Mouse (Mus musculus): ENCODE results near the gene Actl11.

The Actl11 gene

DNA sequence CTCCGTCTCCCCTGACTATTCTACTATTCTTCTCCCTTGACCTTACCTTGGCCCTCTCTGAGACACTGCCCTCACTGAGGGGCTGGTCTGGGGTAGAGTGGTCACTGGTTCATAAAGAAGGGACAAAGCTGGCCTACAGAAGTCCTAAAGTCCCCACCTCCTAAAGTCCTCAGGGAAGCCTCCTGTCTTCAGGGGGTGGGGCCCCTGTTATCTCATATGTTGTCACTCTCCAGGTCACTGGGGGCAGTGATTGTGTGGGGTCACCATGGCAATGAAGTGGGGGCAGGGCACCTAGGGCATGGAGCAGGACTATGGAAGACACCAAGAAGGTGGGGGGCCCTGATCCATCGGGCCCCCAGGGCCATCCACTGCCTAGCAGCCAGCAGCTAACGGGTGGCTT is at the start of gene Actl11:
Actl11 (plus strand) TSS at position 301 of the 400 bp plus-strand sequence.
- no peak for DNase-seq

- DNase-seq, result no peak
Observed at GRCm38 (mm10) chr9:107880411-107880810, 47.9 kb upstream of the Actl11 start.

DNA sequence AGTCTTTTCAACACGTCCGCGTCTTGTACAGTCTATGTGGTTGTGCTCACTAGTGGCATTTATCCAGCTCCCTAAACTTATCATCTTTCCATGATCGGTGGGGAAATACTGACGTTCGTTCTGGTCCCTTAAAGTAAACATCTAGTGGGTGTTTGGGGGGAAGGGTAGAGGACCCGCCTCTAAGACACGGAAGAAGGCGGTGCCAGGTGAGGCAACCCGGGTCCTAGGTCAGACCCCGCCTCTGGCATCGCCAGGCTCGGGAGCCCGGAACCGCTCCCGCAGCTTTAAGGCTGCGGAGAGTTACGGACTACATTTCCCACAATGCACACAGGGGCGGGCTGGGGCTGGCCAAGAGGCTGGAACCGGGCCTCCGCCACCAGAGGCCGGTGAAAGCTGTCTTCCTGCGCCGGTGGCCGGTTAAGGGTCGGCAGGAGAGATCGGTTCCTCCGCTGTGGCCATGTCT is 40.4 kb upstream of the Actl11 start, which contains the start of gene Mon1a:
Mon1a (plus strand) TSS at position 348 of the 463 bp plus-strand sequence.
- peak; percentile 94 for DNase-seq

GRCm38 (mm10) chr9:107888267-107888850 is 39.9 kb upstream of the Actl11 start:
- DNase-seq, result no peak

DNA sequence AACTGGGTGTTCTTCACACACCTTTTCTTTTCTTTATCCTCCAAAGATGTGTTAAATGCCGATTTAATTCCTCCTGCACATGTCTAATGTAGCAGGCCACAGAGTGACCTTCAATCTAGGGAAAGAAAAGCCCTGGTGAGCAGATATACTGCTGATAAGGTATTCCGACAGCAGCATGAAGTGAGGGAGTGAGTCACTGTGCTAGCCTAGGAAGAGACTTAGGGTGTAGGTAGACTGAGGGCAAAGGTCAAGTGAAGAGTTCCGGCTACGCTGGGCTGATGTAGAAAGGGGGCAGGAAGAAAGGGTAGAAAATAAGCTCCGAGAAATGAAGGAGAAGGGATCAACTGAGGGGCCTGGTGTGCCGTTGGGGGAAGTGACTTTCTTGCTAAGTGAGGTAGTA is 38.0 kb upstream of the Actl11 start:
- no peak for DNase-seq

DNA sequence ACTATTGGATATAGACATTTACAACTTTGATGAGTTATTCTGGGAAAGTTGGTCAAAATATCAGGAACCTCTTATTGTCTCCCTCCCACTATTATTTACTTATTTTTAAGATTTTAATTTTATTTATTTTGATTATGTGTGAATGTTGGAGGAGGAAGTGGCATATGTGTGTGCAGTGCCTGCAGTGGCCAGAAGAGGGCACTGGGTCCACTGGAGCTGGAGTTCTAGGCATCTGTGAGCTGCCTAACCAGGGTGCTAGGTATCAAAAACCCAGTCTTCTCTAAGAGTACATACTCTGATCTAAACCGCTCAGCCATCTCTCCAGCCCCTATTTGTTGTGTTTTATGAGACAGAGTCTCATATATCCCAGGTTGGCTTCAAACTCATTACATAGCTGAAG is 37.2 kb upstream of the Actl11 start:
- DNase-seq, result no peak

- no peak for DNase-seq
Observed at GRCm38 (mm10) chr9:107898563-107898962, 29.7 kb upstream of the Actl11 start.

GRCm38 (mm10) chr9:107899855-107900254 is 28.4 kb upstream of the Actl11 start:
- no peak for DNase-seq

DNA sequence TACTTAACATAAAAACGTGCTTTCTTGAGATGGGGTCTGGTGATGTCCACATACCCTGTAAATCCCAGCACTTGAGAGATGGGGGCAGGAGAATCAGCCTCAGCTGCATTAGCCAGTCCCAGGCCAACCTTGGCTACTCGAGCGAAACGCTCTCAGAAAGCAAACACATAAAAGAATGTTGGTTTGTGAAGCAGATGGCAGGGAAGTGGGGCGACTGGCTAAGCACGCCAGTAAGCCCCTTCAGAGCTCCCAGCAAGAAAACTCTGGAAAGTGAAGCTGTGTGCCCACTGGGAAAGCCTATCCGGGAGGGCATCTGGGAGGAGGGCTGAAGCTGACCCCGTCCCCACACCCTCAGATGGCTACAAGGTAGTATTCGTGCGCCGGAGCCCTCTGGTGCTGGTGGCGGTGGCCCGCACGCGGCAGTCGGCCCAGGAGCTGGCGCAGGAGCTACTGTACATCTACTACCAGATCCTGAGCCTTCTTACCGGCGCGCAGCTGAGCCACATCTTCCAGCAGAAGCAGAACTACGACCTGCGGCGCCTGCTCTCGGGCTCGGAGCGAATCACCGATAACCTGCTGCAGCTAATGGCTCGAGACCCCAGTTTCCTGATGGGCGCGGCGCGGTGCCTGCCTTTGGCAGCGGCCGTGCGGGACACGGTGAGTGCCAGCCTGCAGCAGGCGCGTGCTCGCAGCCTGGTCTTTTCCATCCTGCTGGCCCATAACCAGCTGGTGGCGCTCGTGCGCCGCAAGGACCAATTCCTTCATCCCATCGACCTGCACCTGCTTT is 27.2 kb upstream of the Actl11 start:
- peak; percentile 74 for DNase-seq

- DNase-seq, result no peak
Observed at GRCm38 (mm10) chr9:107901627-107901914, 26.7 kb upstream of the Actl11 start.

DNA sequence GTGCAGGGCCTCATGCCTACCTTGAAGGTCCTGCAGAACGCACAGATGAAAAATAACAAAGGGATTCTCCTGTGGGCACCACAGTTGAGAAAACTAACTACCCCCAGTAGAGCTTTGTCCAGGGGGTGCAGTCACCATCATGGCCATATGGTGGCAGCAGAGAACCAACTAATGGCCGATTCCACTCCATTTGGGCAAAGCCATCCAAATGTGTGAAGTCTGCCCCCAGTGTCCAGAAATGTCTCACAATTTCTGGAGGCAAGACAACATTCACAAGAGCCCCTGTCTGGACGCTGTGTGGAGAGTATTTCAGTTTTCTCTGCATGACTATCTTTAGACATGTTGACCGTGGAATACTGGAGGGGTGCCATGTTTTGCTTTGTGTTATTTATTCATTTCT is 23.5 kb upstream of the Actl11 start:
- peak; percentile 71 for DNase-seq

DNA sequence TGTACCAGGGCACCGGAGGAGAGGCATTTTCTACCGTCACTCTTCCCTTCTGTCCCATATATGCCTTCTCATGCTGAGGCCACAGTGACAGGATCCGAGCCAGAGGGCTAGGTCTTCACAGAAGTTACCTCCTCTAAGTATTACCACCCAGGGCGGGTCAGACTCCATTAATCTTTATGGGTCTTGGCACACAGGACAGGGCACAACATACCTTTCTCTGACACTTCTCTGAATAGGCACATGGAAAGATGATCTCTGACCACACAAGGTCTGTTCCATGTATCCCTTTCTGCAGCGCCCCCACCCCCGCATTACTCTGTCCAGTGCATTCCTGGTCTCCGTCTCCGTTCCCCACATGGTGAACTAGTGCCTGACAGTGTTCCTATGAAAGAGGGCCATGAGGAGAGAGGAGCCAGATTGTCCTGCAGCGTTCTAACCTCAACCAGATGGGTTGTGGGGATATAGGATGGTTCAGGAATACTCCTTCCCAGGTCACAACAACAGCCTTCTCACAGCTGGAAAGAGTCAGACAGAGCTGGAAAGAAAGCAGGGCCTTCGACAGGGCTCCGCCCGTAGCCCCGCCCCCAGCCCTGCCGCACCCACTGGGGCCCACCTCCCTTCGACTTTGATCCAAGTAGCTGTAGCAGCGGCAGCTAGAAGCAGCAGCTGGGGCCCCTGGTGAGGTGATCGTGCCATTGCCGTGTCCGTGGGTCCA is 21.9 kb upstream of the Actl11 start, which contains the start of gene Mst1r:
Mst1r (plus strand) TSS at position 622 of the 715 bp plus-strand sequence.
- DNase-seq, result no peak

DNA sequence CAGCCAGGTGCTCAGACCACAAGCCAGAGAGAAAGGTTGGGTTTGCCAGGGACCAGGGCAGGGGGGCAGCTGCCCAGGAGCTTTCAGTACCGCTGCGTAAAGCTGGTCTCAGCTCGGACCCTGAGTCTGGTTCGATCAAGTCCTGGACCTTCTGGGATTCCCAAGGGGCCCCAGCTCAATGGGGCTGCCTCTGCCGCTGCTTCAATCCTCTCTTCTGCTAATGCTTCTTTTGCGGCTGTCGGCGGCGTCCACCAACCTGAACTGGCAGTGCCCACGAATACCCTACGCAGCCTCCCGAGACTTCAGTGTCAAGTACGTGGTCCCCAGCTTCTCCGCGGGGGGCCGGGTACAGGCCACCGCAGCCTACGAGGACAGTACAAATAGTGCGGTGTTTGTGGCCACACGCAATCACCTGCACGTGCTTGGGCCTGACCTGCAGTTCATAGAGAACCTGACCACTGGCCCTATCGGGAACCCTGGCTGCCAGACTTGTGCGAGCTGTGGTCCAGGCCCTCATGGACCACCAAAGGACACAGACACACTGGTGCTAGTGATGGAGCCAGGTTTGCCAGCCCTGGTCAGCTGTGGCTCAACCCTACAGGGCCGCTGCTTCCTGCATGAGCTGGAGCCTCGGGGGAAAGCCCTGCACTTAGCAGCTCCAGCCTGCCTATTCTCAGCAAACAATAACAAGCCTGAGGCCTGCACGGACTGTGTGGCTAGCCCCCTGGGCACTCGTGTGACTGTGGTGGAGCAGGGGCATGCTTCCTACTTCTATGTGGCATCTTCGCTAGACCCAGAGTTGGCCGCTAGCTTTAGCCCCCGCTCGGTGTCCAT is 21.1 kb upstream of the Actl11 start:
- no peak for DNase-seq

GRCm38 (mm10) chr9:107907801-107908120 is 20.5 kb upstream of the Actl11 start:
- DNase-seq, result no peak

GRCm38 (mm10) chr9:107908410-107909158 is 19.7 kb upstream of the Actl11 start:
- DNase-seq, result no peak

GRCm38 (mm10) chr9:107910025-107910769 is 18.1 kb upstream of the Actl11 start:
- DNase-seq, result no peak

DNA sequence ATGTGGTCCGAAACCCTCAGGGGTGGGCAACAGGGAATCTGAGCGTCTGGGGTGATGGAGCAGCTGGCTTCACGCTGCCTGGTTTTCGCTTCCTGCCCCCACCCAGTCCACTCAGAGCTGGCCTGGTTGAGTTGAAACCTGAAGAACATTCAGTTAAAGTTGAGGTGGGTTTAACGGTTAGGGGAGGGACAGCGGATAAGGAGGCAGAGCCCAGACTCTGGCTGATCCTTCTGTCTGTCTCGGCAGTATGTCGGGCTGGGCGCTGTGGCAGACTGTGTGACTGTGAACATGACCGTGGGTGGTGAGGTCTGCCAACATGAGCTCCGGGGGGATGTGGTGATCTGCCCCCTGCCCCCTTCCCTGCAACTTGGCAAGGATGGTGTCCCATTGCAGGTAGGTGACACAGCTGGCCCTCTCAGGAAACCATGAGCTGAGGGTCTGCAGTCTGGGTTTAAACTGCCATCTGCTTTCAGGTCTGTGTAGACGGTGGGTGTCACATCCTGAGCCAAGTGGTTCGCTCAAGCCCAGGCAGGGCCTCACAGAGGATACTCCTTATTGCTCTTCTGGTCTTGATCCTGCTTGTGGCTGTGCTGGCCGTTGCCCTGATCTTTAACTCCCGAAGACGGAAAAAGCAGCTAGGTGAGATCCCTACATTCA is 13.4 kb upstream of the Actl11 start:
- DNase-seq, result no peak

DNA sequence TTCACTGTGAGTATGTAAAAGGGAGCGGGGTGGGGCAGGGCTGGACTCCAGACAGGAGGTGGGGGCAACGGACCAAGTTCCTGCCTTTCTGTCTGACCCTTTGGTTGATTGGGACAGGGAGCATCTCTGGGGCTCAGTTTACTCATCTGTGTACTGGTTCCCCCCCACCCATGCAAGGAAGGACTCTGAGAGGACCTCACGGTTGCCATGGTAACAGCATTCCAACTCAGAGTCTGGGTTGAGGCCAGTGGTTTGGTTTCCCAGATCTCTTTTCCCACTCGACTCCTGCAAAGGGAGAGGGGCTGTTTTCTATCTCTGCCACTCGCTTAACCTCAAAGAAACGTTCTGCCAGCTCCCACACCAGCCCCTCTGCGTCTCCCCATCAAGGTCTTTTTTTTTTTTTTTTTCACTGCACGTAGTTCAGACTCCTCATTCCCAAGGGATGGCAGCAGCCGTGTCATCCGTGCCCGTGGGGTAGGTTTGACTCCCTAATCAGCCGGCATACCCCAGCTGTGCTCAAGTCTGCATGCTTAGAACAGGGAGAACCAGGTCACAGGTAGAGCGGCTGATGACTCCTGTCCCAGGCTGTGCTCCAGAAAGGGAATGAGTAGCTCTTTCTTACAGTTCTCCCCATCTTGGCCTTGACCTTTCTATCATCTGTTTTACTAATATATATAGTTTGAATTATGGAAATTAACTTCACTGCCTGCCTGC is 10.2 kb upstream of the Actl11 start:
- DNase-seq, result no peak

GRCm38 (mm10) chr9:107918884-107919283 is 9.4 kb upstream of the Actl11 start:
- no peak for DNase-seq

DNA sequence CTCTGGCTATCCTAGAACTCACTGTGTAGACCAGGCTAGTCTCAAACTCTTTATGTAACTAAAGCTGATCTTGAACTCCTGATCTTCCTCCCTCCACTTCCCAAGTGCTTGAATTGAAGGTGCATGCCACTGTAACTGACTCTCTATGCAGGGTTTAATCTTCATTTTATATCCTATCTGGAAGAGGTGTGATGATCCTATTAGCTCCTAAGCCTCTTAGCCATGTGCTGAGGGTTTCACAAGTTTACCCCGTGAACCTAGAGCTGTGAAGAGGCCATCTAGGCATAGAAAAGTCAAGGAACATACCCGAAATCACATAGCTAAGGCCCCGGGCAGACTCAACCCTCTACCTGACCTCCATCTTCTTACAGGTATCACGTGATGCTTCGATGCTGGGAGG is 8.8 kb upstream of the Actl11 start:
- DNase-seq, result no peak

Measured in layer of hippocampus, adult 9-11 months (tissue).